In the genomic region with DNA sequence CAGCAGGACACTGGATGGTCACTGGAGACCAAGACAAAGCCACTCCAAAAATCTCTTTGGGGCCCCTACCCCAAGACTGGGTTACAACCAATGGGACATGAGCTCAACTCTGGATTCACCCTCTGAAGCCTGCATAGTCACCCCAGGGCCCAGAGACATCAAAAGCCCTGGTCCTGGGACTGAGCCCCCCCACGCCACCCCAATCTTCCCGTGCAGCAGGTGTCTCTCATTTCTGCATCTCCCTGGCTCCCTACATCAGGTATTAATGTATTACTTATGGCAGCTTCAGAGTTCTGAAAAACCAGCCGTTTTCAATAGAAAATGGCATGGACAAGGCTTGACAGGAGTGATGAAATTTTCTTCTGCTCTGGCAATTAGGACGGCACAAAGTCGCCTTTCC, we compare ENCODE assay signal across 10 mouse cellular contexts. TPM values are rescaled to one million over a fixed set of nuclear protein-coding genes. Genes with fewer than 3 reads are reported as not detected.
DNase-seq lines count a peak whose midpoint lies in the region; ATAC-seq and TF ChIP-seq lines count a peak whose summit lies in the region.
"Had no signal": no experiment of that assay in that cellular context is flagged by ENCODE, and none has a peak within 500 bp of the region (broad histone marks: within the 10 kb centered on the region; RNA-seq: fewer than 3 reads in every experiment).

No protein-coding gene starts in this region.

- H3K4me1 ChIP-seq in neural tube, embryonic 11.5 days (ENCODE audit: control insufficient read depth, insufficient read depth, low read length) = peaks cover 25% of the 10 kb centered on the region
- H3K4me1 ChIP-seq in hindbrain, postnatal 0 days (ENCODE audit: insufficient read depth, low read length) = peaks cover 24% of the 10 kb centered on the region
- H3K4me1 ChIP-seq in neural tube, embryonic 14.5 days (ENCODE audit: control insufficient read depth, insufficient read depth, low read length) = peaks cover 41% of the 10 kb centered on the region
- peaks cover 8% of the 10 kb centered on the region for H3K4me1 ChIP-seq in liver, embryonic 11.5 days (replicated peaks; ENCODE audit: control insufficient read depth, insufficient read depth, low read length)

- no peak for TF ChIP-seq CTCF in hindbrain, postnatal 0 days (IDR thresholded peaks at IDR 0.05; ENCODE audit: low read depth)

- no peak for ATAC-seq in neural tube, embryonic 11.5 days (ENCODE audit: insufficient read depth, low FRiP score, low TSS enrichment)
- no peak for ATAC-seq in hindbrain, postnatal 0 days
- ATAC-seq in neural tube, embryonic 14.5 days (ENCODE audit: low read depth) = no peak
- no peak for ATAC-seq in liver, embryonic 11.5 days (replicated peaks; ENCODE audit: low FRiP score)
- ATAC-seq: intestine, embryonic 16.5 days had no signal

- no peaks in the 10 kb centered on the region for H3K36me3 ChIP-seq in neural tube, embryonic 11.5 days (ENCODE audit: control insufficient read depth, insufficient read depth, low read length)
- H3K36me3 ChIP-seq in hindbrain, postnatal 0 days (ENCODE audit: insufficient read depth, low read length) = no peaks in the 10 kb centered on the region
- no peaks in the 10 kb centered on the region for H3K36me3 ChIP-seq in neural tube, embryonic 14.5 days (ENCODE audit: control insufficient read depth, insufficient read depth, low read length)
- no peaks in the 10 kb centered on the region for H3K36me3 ChIP-seq in liver, embryonic 11.5 days (ENCODE audit: control insufficient read depth, insufficient read depth, low read length)

- H3K9me3 ChIP-seq in neural tube, embryonic 11.5 days (ENCODE audit: control insufficient read depth, low read length) = no peaks in the 10 kb centered on the region
- H3K9me3 ChIP-seq in hindbrain, postnatal 0 days (ENCODE audit: low read length) = no peaks in the 10 kb centered on the region
- no peaks in the 10 kb centered on the region for H3K9me3 ChIP-seq in neural tube, embryonic 14.5 days (ENCODE audit: control insufficient read depth, low read length)
- no peaks in the 10 kb centered on the region for H3K9me3 ChIP-seq in liver, embryonic 11.5 days (ENCODE audit: control insufficient read depth, low read length)

- no peak overlapping the region for H3K27ac ChIP-seq in neural tube, embryonic 11.5 days (ENCODE audit: low read depth, low read length)
- H3K27ac ChIP-seq in hindbrain, postnatal 0 days = no peak overlapping the region; the same call in 1 of the 2 replicates
- H3K27ac ChIP-seq in neural tube, embryonic 14.5 days (ENCODE audit: low read depth, low read length) = no peak overlapping the region
- no peak overlapping the region for H3K27ac ChIP-seq in liver, embryonic 11.5 days (ENCODE audit: low read depth, low read length)
- H3K27ac ChIP-seq: macrophage had no signal

- WGBS in neural tube, embryonic 11.5 days = 48% methylated on average over 5 of the region's 5 CpGs
- 28% methylated on average over 5 of the region's 5 CpGs for WGBS in hindbrain, postnatal 0 days
- 35% methylated on average over 5 of the region's 5 CpGs for WGBS in neural tube, embryonic 14.5 days
- WGBS in liver, embryonic 11.5 days = 80% methylated on average over 5 of the region's 5 CpGs

- no peaks in the 10 kb centered on the region for H3K27me3 ChIP-seq in neural tube, embryonic 11.5 days (ENCODE audit: control insufficient read depth, insufficient read depth, low read length)
- H3K27me3 ChIP-seq in hindbrain, postnatal 0 days (ENCODE audit: insufficient read depth, low read length) = no peaks in the 10 kb centered on the region
- no peaks in the 10 kb centered on the region for H3K27me3 ChIP-seq in neural tube, embryonic 14.5 days (ENCODE audit: control insufficient read depth, insufficient read depth, low read length)
- no peaks in the 10 kb centered on the region for H3K27me3 ChIP-seq in liver, embryonic 11.5 days (replicated peaks; ENCODE audit: control insufficient read depth, insufficient read depth, low read length)

- DNase-seq in cerebellum, adult 11-12 months = peak; percentile 26
- no peak for DNase-seq in cerebellum, postnatal 36 days
- DNase-seq in neural tube, embryonic 11.5 days (ENCODE audit: low spot score) = no peak
- no peak for DNase-seq in neural tube, embryonic 10.5 days (ENCODE audit: extremely low spot score, low spot score)
- no peak for DNase-seq in hindbrain, postnatal 0 days (ENCODE audit: low spot score)
- no peak for DNase-seq in liver, embryonic 11.5 days (ENCODE audit: low spot score)
- no peak for DNase-seq in lung, postnatal 10 days

- H3K9ac ChIP-seq in neural tube, embryonic 11.5 days (ENCODE audit: low read length) = no peak overlapping the region
- H3K9ac ChIP-seq in hindbrain, postnatal 0 days (replicated peaks; ENCODE audit: low read length) = peak overlapping the region; percentile 85; the same call in 1 of the 2 replicates
- peak overlapping the region; percentile 47; the same call in 1 of the 2 replicates for H3K9ac ChIP-seq in neural tube, embryonic 14.5 days (replicated peaks; ENCODE audit: low read depth, low read length)
- no peak overlapping the region for H3K9ac ChIP-seq in liver, embryonic 11.5 days (ENCODE audit: low read depth, low read length)

- H3K4me3 ChIP-seq in neural tube, embryonic 11.5 days (ENCODE audit: low read depth, low read length) = no peak overlapping the region
- H3K4me3 ChIP-seq in hindbrain, postnatal 0 days (ENCODE audit: low read length) = no peak overlapping the region
- peak overlapping the region; percentile 94; the same call in 1 of the 2 replicates for H3K4me3 ChIP-seq in neural tube, embryonic 14.5 days (ENCODE audit: low read depth, low read length)
- no peak overlapping the region for H3K4me3 ChIP-seq in liver, embryonic 11.5 days (ENCODE audit: low read depth, low read length)

- peak overlapping the region; percentile 4; the same call in 1 of the 2 replicates for H3K4me2 ChIP-seq in neural tube, embryonic 11.5 days (ENCODE audit: low read depth)
- H3K4me2 ChIP-seq in hindbrain, postnatal 0 days (ENCODE audit: low read depth, low read length) = peak overlapping the region; percentile 80
- peak overlapping the region; percentile 62 for H3K4me2 ChIP-seq in neural tube, embryonic 14.5 days (ENCODE audit: low read depth, low read length)
- H3K4me2 ChIP-seq in liver, embryonic 11.5 days = no peak overlapping the region

RNA-seq across cellular contexts. Expression of a gene that starts 17.9 kb away (rescaled TPM):
- 31.1 and 32.7 TPM in 2 replicates for polyA plus RNA-seq in neural tube, embryonic 11.5 days (2014; fragmentation: Nextera tagmentation; extraction: Ambion mirVana)
- total RNA-seq in hindbrain, postnatal 0 days (2014; rRNA removed) = 67.9 and 71.2 TPM in 2 replicates
- polyA plus RNA-seq in hindbrain, postnatal 0 days (2015; fragmentation: Nextera tagmentation; extraction: Ambion mirVana) = 20.2 and 22.8 TPM in 2 replicates
- 35.3 and 38.0 TPM in 2 replicates for polyA plus RNA-seq in neural tube, embryonic 14.5 days (2014; fragmentation: Nextera tagmentation; extraction: Ambion mirVana)
- polyA plus RNA-seq in liver, embryonic 11.5 days (2014; fragmentation: Nextera tagmentation; extraction: Ambion mirVana) = 11.7 and 12.0 TPM in 2 replicates

Comparison
In these comparisons a context has a peak if more than half of its experiments do, and no peak if none do; other contexts are left out.
1. H3K9ac ChIP-seq: peak in hindbrain, postnatal 0 days (single experiment) and neural tube, embryonic 14.5 days (single experiment); none in neural tube, embryonic 11.5 days (single experiment) and liver, embryonic 11.5 days (single experiment).